Mouse (Mus musculus) liver, embryonic 14.5 days (tissue): ENCODE results near the gene Khk.

Experiments
- CTCF ChIP-seq: IDR thresholded peaks from 2 replicates; pipeline ENCODE4 v1.5.1; 2016; ENCODE audit warnings: antibody characterized with exemption, low read depth, control low read depth
- EP300 ChIP-seq: IDR thresholded peaks from 2 replicates; pipeline ENCODE4 v1.6.1; 2016; ENCODE audit warnings: antibody characterized with exemption, low read depth

DNA sequence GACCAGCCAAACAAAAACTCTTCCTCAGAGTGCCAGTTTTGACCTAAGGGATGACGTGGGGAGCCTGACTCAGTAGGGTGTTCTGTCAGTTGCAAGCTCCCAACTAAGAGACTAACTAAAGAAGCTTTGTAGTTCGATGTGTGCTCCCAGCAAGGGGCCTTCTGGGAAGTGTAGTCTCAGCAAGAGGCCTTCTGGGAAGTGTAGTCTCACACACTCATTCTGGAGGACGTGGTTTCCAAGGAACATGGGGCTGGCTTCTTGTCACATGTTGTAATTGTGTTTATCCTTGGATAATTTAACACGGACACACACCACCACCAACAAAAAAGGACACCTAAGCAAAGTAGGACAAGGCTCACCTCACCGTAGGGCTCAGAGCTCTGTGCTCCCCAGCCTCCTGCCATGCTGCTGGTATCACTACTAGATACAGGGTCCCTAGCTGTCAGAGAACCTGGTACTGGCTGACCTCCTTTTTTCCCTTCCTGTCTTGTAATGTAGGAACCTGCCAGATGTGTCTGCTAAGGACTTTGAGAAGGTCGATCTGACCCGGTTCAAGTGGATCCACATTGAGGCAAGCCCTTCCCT lies 6.8 kb downstream of the Khk start:
- TF ChIP-seq CTCF (no peak), EP300 (no peak)
